33 mouse cellular contexts compared by ENCODE assay signal in genomic region chr9:45027376-45027775, GRCm38 (mm10). TPM values are rescaled to one million over a fixed set of nuclear protein-coding genes. Genes with fewer than 3 reads are reported as not detected.
"Had no signal": no experiment of that assay in that cellular context is flagged by ENCODE, and none has a peak within 500 bp of the region (broad histone marks: within the 10 kb centered on the region; RNA-seq: fewer than 3 reads in every experiment).

No protein-coding gene starts in this region.

- H3K36me3 ChIP-seq: heart, embryonic 13.5 days; heart, embryonic 15.5 days; hindbrain, embryonic 13.5 days; hindbrain, embryonic 15.5 days; kidney, embryonic 15.5 days; limb, embryonic 13.5 days; liver, embryonic 13.5 days had no signal

- H3K4me2 ChIP-seq: heart, embryonic 11.5 days; heart, embryonic 13.5 days; heart, embryonic 15.5 days; hindbrain, embryonic 13.5 days; hindbrain, embryonic 15.5 days; kidney, embryonic 15.5 days; limb, embryonic 13.5 days; liver, embryonic 11.5 days; liver, embryonic 13.5 days had no signal

- H3K4me3 ChIP-seq: gastrocnemius, adult 2 months; heart, adult 2 months; heart, embryonic 13.5 days; heart, embryonic 15.5 days; hindbrain, embryonic 13.5 days; hindbrain, embryonic 15.5 days; kidney, embryonic 15.5 days; left cerebral cortex, adult 2 months; limb, embryonic 13.5 days; liver, embryonic 13.5 days had no signal

- H3K4me1 ChIP-seq: heart, embryonic 13.5 days; heart, embryonic 15.5 days; hindbrain, embryonic 13.5 days; hindbrain, embryonic 15.5 days; kidney, embryonic 15.5 days; limb, embryonic 13.5 days; liver, embryonic 13.5 days had no signal

- H3K27me3 ChIP-seq: hindbrain, embryonic 15.5 days had no signal

- H3K9ac ChIP-seq: heart, embryonic 13.5 days; heart, embryonic 15.5 days; hindbrain, embryonic 13.5 days; hindbrain, embryonic 15.5 days; kidney, embryonic 15.5 days; limb, embryonic 13.5 days; liver, embryonic 13.5 days had no signal

- DNase-seq: gastrocnemius, adult 2 months; gastrocnemius, postnatal 10 days; gastrocnemius, postnatal 25 days; heart, adult 11 months; heart, adult 2 months; heart, postnatal 14 days; heart, postnatal 36 days; kidney, adult 11 months; kidney, adult 2 months; kidney, adult 9 months; kidney, postnatal 14 days; kidney, postnatal 36 days; layer of hippocampus, adult 9-11 months; layer of hippocampus, postnatal 36 days; liver; liver, embryonic 13.5 days had no signal

- ATAC-seq: hindbrain, postnatal 0 days; intestine, embryonic 16.5 days had no signal

- H3K27ac ChIP-seq: gastrocnemius, adult 2 months; heart, adult 2 months; heart, embryonic 13.5 days; heart, embryonic 15.5 days; hindbrain, embryonic 13.5 days; hindbrain, embryonic 15.5 days; hindbrain, postnatal 0 days; kidney, embryonic 15.5 days; kidney, postnatal 0 days; left cerebral cortex, adult 2 months; limb, embryonic 13.5 days; liver, embryonic 13.5 days had no signal

- H3K9me3 ChIP-seq: heart, embryonic 13.5 days; heart, embryonic 15.5 days; hindbrain, embryonic 13.5 days; hindbrain, embryonic 15.5 days; kidney, embryonic 15.5 days; limb, embryonic 13.5 days; liver, embryonic 13.5 days had no signal

RNA-seq across cellular contexts. Expression of gene Cd3e, which starts 17.9 kb away (rescaled TPM):
- polyA plus RNA-seq: heart, embryonic 11.5 days; hindbrain, embryonic 11.5 days; hindbrain, embryonic 13.5 days; kidney, embryonic 15.5 days; limb, embryonic 11.5 days; limb, embryonic 13.5 days; liver, embryonic 11.5 days; liver, embryonic 13.5 days had no signal

RNA-seq across cellular contexts. Expression of gene Cd3d, which starts 45.8 kb away (rescaled TPM):
- polyA plus RNA-seq: heart, embryonic 11.5 days; heart, postnatal 0 days; hindbrain, embryonic 11.5 days; hindbrain, embryonic 13.5 days; hindbrain, embryonic 15.5 days; intestine, embryonic 14.5 days; intestine, embryonic 16.5 days; kidney, embryonic 15.5 days; limb, embryonic 11.5 days; limb, embryonic 13.5 days; liver, embryonic 11.5 days; liver, embryonic 13.5 days had no signal

RNA-seq across cellular contexts. Expression of gene Cd3g, which starts 47.1 kb away (rescaled TPM):
- polyA plus RNA-seq: frontal cortex, adult 2 months; heart, embryonic 11.5 days; heart, postnatal 0 days; hindbrain, embryonic 11.5 days; hindbrain, embryonic 13.5 days; hindbrain, embryonic 15.5 days; hindbrain, postnatal 0 days; kidney, embryonic 15.5 days; kidney, postnatal 0 days had no signal
